Mouse (Mus musculus) heart, adult 2 months (tissue): ENCODE results near the gene Pld4. TPM values are rescaled to one million over a fixed set of nuclear protein-coding genes. Genes with fewer than 3 reads are reported as not detected.
A peak's percentile ranks its signal among the peaks of the same experiment; 100 is the strongest.

Experiments used
- DNase-seq, 2 experiments: peaks; one replicate each; pipeline ENCODE4 v3.0.0; 2021
- H3K27ac ChIP-seq: fragments of 200-600 bp; 2 replicates; pipeline ENCODE4 v1.8.1; 2022
- H3K27me3 ChIP-seq: fragments of 200-500 bp; 2 replicates; pipeline ENCODE4 v1.6.1; 2012; ENCODE audit warnings: mild to moderate bottlenecking, low read length, inconsistent platforms, mixed read lengths; ENCODE audit not compliant: control insufficient read depth, insufficient read depth
- H3K36me3 ChIP-seq: fragments of 200-500 bp; 2 replicates; pipeline ENCODE4 v1.6.1; 2012; ENCODE audit warnings: low read length, inconsistent platforms; ENCODE audit not compliant: control insufficient read depth, insufficient read depth
- H3K4me1 ChIP-seq: fragments of 200-500 bp; 2 replicates; pipeline ENCODE4 v1.6.1; 2011; ENCODE audit warnings: low read length; ENCODE audit not compliant: control insufficient read depth, insufficient read depth
- H3K4me3 ChIP-seq: fragments of 200-600 bp; 2 replicates; pipeline ENCODE4 v1.8.1; 2022
- H3K79me2 ChIP-seq: fragments of 200-500 bp; replicated peaks from 2 replicates; pipeline ENCODE4 v1.6.1; 2012; ENCODE audit warnings: mild to moderate bottlenecking, inconsistent platforms, low read length, moderate library complexity, mixed read lengths; ENCODE audit not compliant: control insufficient read depth, insufficient read depth
- H3K9ac ChIP-seq: fragments of 200-500 bp; 2 replicates; pipeline ENCODE4 v1.6.1; 2012; ENCODE audit warnings: low read depth, mild to moderate bottlenecking, control low read depth, inconsistent platforms, low read length, mixed read lengths
- CTCF ChIP-seq: fragments of 200-600 bp; IDR thresholded peaks from 2 replicates; pipeline ENCODE4 v1.8.1; 2022; ENCODE audit warnings: antibody characterized with exemption, mild to moderate bottlenecking, moderate library complexity
- EP300 ChIP-seq: fragments of 200-500 bp; IDR thresholded peaks from 2 replicates; pipeline ENCODE4 v1.6.1; 2011; ENCODE audit warnings: low read depth, low read length, control low read depth; ENCODE audit not compliant: insufficient read depth
- POLR2A ChIP-seq: fragments of 200-500 bp; IDR thresholded peaks from 2 replicates; pipeline ENCODE4 v1.6.1; 2011; ENCODE audit warnings: mild to moderate bottlenecking, low read depth, low read length, control low read depth; ENCODE audit not compliant: insufficient read depth
- WGBS: fragments of 180-500 bp; shearing (Covaris S2); methylation state at CpG from one replicate; pipeline ENCODE4 v1.1.7; 2018; 5-methylcytosine and 5-hydroxymethylcytosine counted together
- intact Hi-C: fragments of 180-260 bp; cut with DNase I; formaldehyde crosslinking; loops from one replicate; pipeline ENCODE4 v1.15.1; 2025
- polyA plus RNA-seq: library from polyadenylated mRNA; depleted of rRNA; stranded (reverse); fragments of >200 nt; gene quantifications from 2 replicates; pipeline ENCODE4 v1.2.3, GENCODE M21; 2012
- total RNA-seq, 2 experiments: library from RNA; stranded (reverse); gene quantifications; 2 replicates each; pipeline ENCODE4 v1.2.3; 2021

Pld4 gene
- total and polyA plus RNA-seq, 3 experiments = 6.6 to 23.5 (median 6.8) TPM

DNA sequence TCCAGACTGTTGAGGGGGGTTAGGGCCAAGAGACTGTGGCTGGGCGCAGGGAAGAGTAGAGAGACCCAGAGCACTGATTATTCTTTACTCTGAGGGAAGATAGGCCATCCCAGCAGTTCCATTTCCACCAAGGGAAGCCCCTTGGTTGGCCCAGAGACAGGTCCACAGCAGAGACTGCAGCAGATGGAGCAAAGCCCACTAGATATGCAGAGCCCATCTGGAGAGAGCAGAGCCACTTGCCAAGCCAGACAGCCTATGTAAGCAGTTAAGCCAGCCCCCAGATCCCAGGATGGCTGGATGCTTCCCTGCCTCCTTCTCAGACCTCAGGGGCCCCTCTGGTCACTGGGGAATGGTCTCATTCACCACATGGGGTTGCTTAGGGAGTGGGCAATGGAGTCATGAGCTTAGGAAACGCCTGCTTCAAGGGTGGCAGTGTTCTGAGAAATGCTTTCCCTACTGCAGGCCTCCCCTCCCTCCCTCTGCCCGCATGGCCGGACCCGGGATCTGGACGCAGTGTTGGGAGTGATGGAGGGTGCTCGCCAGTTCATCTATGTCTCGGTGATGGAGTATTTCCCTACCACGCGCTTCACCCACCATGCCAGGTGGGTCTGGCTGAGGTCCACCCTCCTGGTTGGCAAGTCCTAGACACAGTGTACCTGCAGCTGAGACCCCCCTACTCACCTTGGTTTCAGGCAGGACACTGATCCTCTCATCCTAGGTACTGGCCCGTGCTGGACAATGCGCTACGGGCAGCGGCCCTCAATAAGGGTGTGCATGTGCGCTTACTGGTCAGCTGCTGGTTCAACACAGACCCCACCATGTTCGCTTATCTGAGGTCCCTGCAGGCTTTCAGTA, 6.8 kb downstream of the Pld4 start:
- no peak overlapping the region for H3K4me3 ChIP-seq
- H3K27me3 ChIP-seq = no peaks in the 10 kb centered on the region
- WGBS = 92% methylated on average over 16 of the region's 16 CpGs
- H3K27ac ChIP-seq = no peak overlapping the region
- no peaks in the 10 kb centered on the region for H3K4me1 ChIP-seq
- intact Hi-C loops = no loop called here
- no peaks in the 10 kb centered on the region for H3K36me3 ChIP-seq
- H3K9ac ChIP-seq = no peak overlapping the region
- DNase-seq = peak in 1 of 2 experiments; percentile 13
- TF ChIP-seq POLR2A (no peak), EP300 (no peak), CTCF (no peak)
- H3K79me2 ChIP-seq = no peaks in the 10 kb centered on the region

DNA sequence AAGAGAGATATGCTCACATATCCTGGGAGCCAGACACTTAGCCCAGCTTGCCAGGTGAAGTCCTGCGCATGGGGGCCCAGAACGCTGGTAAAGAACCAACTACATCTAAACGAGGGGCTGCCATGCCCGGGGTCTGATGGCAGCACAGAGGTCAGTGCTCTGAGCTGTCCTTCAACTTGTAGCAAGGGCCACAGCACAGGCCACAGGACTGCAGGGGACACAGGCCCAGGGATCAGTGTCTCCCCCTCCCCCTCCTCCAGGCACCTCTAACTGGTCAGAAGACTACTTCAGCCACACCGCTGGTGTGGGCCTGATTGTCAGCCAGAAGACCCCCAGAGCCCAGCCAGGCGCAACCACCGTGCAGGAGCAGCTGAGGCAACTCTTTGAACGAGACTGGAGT, 7.7 kb downstream of the Pld4 start:
- intact Hi-C loops = no loop called here
- 85% methylated on average over 8 of the region's 8 CpGs for WGBS
- H3K36me3 ChIP-seq = no peaks in the 10 kb centered on the region
- no peaks in the 10 kb centered on the region for H3K4me1 ChIP-seq
- DNase-seq = peak in 1 of 2 experiments; percentile 16
- H3K9ac ChIP-seq = no peak overlapping the region
- H3K27ac ChIP-seq = no peak overlapping the region
- TF ChIP-seq EP300 = no peak
- TF ChIP-seq POLR2A = no peak
- no peak for TF ChIP-seq CTCF
- H3K27me3 ChIP-seq = no peaks in the 10 kb centered on the region
- H3K79me2 ChIP-seq = no peaks in the 10 kb centered on the region
- no peak overlapping the region for H3K4me3 ChIP-seq

DNA sequence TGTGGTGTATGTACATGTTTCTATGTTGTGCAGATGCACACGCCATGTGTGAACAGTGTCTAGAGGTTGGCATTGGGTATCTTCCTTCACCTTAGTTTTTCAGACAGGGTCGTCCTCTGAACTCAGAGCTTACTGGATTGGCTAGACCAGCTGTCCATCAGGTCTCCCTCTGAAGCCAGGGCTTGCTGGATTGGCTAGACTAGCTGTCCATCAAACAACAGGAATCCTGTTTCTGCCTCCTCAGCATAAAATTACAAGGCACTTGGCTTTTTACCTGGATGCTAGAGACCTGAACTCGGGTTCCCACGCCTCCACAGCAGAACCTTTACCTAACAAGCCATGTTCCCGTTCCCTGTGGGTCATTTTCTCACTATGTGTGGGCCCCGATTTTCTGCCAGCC, 8.6 kb downstream of the Pld4 start:
- DNase-seq = peak in 1 of 2 experiments; percentile 10
- Histone ChIP-seq H3K27ac (no peak overlapping the region), H3K27me3 (no peaks in the 10 kb centered on the region), H3K36me3 (no peaks in the 10 kb centered on the region), H3K9ac (no peak overlapping the region), H3K79me2 (no peaks in the 10 kb centered on the region), H3K4me3 (no peak overlapping the region), H3K4me1 (no peaks in the 10 kb centered on the region)
- no peak for TF ChIP-seq CTCF
- no peak for TF ChIP-seq EP300
- no peak for TF ChIP-seq POLR2A
- 67% methylated on average over 6 of the region's 6 CpGs for WGBS
- intact Hi-C loops = no loop called here

DNA sequence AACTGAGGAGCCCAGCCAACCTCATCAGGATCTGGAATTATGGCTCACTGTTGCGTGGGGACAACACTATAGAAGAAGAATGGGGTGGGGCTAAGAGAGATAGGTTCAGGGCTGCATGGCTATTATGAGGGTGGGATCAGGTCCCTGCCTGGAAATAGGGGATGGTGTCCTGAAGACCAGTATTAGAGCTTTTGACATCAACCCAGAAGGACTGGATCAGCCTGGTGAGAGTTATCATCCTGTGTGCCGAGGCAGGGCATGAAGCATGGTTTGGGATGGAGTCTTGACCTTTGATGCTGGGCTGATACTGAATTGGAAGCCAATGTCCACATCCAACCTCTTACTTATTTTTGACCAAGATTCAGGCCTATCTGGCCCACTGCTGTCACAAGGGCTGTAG, 9.3 kb downstream of the Pld4 start:
- no peak overlapping the region for H3K27ac ChIP-seq
- H3K79me2 ChIP-seq = no peaks in the 10 kb centered on the region
- H3K27me3 ChIP-seq = no peaks in the 10 kb centered on the region
- peak in 1 of 2 experiments; percentile 8 for DNase-seq
- TF ChIP-seq CTCF (no peak), POLR2A (no peak)
- H3K4me1 ChIP-seq = no peaks in the 10 kb centered on the region
- no peak overlapping the region for H3K4me3 ChIP-seq
- H3K36me3 ChIP-seq = no peaks in the 10 kb centered on the region
- no peak overlapping the region for H3K9ac ChIP-seq
- intact Hi-C loops = no loop called here
- WGBS = 60% methylated on average over 2 of the region's 2 CpGs

DNA sequence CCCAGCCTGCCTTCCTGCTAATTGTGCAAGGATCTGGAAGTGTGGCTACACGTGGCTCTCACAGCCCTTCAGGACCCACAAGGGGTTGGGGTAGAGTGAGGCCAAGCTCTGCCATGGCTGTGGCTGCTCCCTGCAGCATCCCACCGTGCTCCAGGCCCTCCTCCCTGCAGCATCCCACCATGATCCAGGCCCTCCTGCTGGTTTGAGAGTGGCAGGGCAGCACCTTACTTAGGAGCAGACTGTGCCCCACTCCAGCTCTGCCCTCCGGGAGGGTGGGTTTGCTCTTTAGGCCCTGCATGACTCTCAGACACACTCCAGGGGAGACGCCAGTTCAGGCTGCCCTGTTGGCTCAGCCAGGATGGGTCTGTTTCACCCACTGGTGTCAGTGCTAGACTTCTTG, 9.9 kb downstream of the Pld4 start:
- intact Hi-C loops = no loop called here
- H3K9ac ChIP-seq = no peak overlapping the region
- WGBS = 74% methylated on average over 4 of the region's 4 CpGs
- no peaks in the 10 kb centered on the region for H3K79me2 ChIP-seq
- no peaks in the 10 kb centered on the region for H3K36me3 ChIP-seq
- peak in 1 of 2 experiments; percentile 10 for DNase-seq
- no peak overlapping the region for H3K4me3 ChIP-seq
- no peaks in the 10 kb centered on the region for H3K27me3 ChIP-seq
- no peak for TF ChIP-seq CTCF
- TF ChIP-seq POLR2A = no peak
- TF ChIP-seq EP300 = no peak
- no peak overlapping the region for H3K27ac ChIP-seq
- H3K4me1 ChIP-seq = no peaks in the 10 kb centered on the region

DNA sequence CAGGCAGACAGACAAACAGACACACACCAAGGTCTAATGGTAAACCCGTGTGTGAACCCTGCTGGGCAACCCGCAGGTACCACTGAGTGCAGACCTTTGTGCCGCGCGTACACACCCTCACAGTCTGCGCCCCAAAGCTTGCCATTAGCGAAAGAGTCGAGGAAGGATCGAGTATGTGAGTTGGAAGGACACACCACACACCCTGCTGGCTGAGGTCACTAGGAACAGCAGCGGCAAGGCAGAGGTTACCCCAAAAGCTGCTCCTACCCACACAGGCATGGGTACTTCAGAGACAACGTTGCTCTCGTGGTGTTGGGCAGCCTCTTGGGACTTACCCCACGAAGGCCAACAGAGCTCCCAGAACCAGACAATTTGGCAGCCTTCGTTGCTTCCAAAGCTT, 11.9 kb downstream of the Pld4 start:
- intact Hi-C loops = no loop called here
- no peak for TF ChIP-seq POLR2A
- TF ChIP-seq EP300 = no peak
- TF ChIP-seq CTCF = no peak
- H3K79me2 ChIP-seq = no peaks in the 10 kb centered on the region
- DNase-seq = peak in 1 of 2 experiments; percentile 10
- no peaks in the 10 kb centered on the region for H3K4me1 ChIP-seq
- 87% methylated on average over 14 of the region's 14 CpGs for WGBS
- H3K27ac ChIP-seq = no peak overlapping the region
- no peaks in the 10 kb centered on the region for H3K36me3 ChIP-seq
- no peak overlapping the region for H3K4me3 ChIP-seq
- no peaks in the 10 kb centered on the region for H3K27me3 ChIP-seq
- no peak overlapping the region for H3K9ac ChIP-seq
